Mouse (Mus musculus): Measurements from ENCODE around the gene Fgfr2. TPM values are rescaled to one million over a fixed set of nuclear protein-coding genes. Genes with fewer than 3 reads are reported as not detected.
"Not testable (repeated sequence)": the region's sequence is repeated elsewhere in the genome, so short reads cannot be mapped to it uniquely, and the experiment has no call there.

The Fgfr2 gene
- polyA plus RNA-seq, 1 experiment from 2014 or later = 93.4 TPM

DNA sequence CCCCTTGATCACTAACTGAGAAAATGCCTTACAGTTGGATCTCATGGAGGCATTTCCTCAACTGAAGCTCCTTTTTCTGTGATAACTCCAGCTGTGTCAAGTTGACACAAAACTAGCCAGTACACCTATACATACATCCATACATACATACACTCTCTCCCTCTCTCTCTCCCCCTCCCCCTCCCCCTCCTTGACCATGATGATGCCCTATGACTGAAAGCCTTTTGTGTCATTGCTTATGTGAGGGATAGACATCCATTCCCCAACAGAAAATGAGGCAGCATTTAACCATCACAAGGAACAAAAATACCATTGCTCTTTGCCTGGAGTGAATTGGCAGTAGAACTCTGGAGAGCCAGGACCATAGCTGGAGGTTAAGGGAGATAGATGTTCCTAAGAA, 2988.7 kb downstream of the Fgfr2 start:
- not testable (repeated sequence) for ATAC-seq (ENCODE audit: insufficient read depth, low FRiP score); H3K27ac ChIP-seq (ENCODE audit: low read length); H3K4me1 ChIP-seq (ENCODE audit: control insufficient read depth, insufficient read depth, low read length); H3K9me3 ChIP-seq (replicated peaks; ENCODE audit: control insufficient read depth, low read length); H3K9ac ChIP-seq (ENCODE audit: low read length); H3K36me3 ChIP-seq (ENCODE audit: control insufficient read depth, insufficient read depth, low read length); H3K4me3 ChIP-seq (replicated peaks; ENCODE audit: low read length); H3K4me2 ChIP-seq (ENCODE audit: low read depth, low read length); H3K27me3 ChIP-seq (ENCODE audit: control insufficient read depth, insufficient read depth, low read length)

DNA sequence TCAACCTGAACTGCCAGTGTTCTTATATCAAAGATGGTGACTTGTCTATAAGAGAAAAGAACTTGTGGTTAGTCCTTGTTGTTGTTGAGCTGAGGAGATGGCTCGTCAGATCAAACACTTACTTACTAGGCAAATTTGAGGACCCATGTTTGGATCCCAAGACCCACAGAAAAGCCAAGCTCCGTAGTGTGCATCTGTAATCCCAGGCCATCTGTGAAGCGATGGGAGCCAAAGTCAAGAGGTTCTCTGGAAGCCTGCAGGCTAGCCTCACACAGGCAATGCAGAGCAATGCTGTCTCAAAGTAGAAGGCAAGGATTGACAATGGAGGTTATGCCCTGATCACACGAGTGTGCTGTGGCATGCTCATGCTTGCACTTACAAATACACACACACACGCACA, 2992.9 kb downstream of the Fgfr2 start:
- no peak for ATAC-seq (ENCODE audit: insufficient read depth, low FRiP score)
- Histone ChIP-seq H3K9me3 (replicated peaks; ENCODE audit: control insufficient read depth, low read length) (no peaks in the 10 kb centered on the region), H3K36me3 (ENCODE audit: control insufficient read depth, insufficient read depth, low read length) (no peaks in the 10 kb centered on the region), H3K27ac (ENCODE audit: low read length) (no peak overlapping the region), H3K4me1 (ENCODE audit: control insufficient read depth, insufficient read depth, low read length) (peaks cover 9% of the 10 kb centered on the region), H3K4me2 (ENCODE audit: low read depth, low read length) (no peak overlapping the region), H3K27me3 (ENCODE audit: control insufficient read depth, insufficient read depth, low read length) (no peaks in the 10 kb centered on the region), H3K4me3 (replicated peaks; ENCODE audit: low read length) (no peak overlapping the region), H3K9ac (ENCODE audit: low read length) (no peak overlapping the region)
- 87% methylated on average over 5 of the region's 5 CpGs for WGBS

DNA sequence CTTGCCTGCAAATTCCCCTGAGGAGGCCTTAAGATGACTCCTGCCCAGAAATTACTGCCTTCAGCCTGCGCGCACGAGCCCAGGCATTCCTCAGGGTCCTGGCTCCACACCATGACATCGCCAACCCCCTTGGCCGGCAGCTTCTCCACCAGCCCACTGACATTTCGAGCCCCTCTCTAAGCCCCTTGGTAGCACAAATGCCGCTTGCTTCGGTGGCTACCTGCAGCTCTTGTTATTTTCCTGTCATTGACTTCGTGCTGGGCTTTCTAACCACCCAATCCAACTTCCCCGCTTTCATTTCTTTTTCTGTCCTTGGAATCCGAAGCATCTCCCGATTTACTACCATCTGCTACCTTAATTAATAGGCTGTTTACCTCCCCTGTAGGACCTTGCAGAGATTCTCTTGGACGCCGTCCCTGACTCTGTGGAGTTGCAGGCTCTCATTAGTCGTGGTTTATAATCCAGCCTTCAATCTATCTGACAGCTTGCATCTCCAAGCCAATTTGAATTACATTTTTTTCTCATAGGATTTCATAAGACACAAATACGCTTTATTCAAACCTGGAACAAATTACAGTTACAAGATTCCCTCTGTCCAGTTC, 2993.7 kb downstream of the Fgfr2 start:
- no peaks in the 10 kb centered on the region for H3K27me3 ChIP-seq (ENCODE audit: control insufficient read depth, insufficient read depth, low read length)
- no peaks in the 10 kb centered on the region for H3K9me3 ChIP-seq (replicated peaks; ENCODE audit: control insufficient read depth, low read length)
- H3K4me1 ChIP-seq (ENCODE audit: control insufficient read depth, insufficient read depth, low read length) = peaks cover 9% of the 10 kb centered on the region
- WGBS = 32% methylated on average over 16 of the region's 16 CpGs
- no peak for ATAC-seq (ENCODE audit: insufficient read depth, low FRiP score)
- H3K36me3 ChIP-seq (ENCODE audit: control insufficient read depth, insufficient read depth, low read length) = no peaks in the 10 kb centered on the region
- peak overlapping the region; percentile 72 for H3K27ac ChIP-seq (ENCODE audit: low read length)
- 0 out of 2 replicates have a peak overlapping the region, but pooled peaks have one; percentile 23 for H3K9ac ChIP-seq (ENCODE audit: low read length)
- no peak overlapping the region for H3K4me3 ChIP-seq (replicated peaks; ENCODE audit: low read length)
- H3K4me2 ChIP-seq (ENCODE audit: low read depth, low read length) = peak overlapping the region; percentile 31; the same call in 1 of the 2 replicates

DNA sequence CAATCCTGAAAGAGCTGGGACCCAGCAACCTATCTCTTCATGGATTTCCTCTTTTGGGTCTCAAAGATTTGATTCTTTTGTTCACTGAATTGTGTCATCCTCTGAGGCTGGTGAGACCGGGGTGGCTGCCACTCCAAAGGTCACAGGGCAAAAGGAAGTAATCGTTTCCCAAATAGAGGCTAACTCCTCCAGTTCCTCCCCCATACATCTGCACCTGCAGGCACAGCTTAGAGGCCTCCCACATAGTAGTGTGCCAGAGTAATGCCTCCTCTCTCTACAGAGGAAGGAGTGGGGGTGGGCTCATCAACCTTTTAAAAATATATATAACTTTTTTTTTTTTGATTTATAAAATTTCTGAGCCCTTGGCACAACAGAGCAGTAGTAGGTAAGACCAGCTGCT, 3001.6 kb downstream of the Fgfr2 start:
- H3K4me2 ChIP-seq (ENCODE audit: low read depth, low read length) = no peak overlapping the region
- H3K4me3 ChIP-seq (replicated peaks; ENCODE audit: low read length) = no peak overlapping the region
- no peak overlapping the region for H3K9ac ChIP-seq (ENCODE audit: low read length)
- 6% methylated on average over 2 of the region's 2 CpGs for WGBS
- no peak overlapping the region for H3K27ac ChIP-seq (ENCODE audit: low read length)
- no peaks in the 10 kb centered on the region for H3K9me3 ChIP-seq (replicated peaks; ENCODE audit: control insufficient read depth, low read length)
- no peak for ATAC-seq (ENCODE audit: insufficient read depth, low FRiP score)
- H3K27me3 ChIP-seq (ENCODE audit: control insufficient read depth, insufficient read depth, low read length) = no peaks in the 10 kb centered on the region
- no peaks in the 10 kb centered on the region for H3K36me3 ChIP-seq (ENCODE audit: control insufficient read depth, insufficient read depth, low read length)
- H3K4me1 ChIP-seq (ENCODE audit: control insufficient read depth, insufficient read depth, low read length) = 0 out of 2 replicates have a peak, but pooled peaks cover 2% of the 10 kb centered on the region

DNA sequence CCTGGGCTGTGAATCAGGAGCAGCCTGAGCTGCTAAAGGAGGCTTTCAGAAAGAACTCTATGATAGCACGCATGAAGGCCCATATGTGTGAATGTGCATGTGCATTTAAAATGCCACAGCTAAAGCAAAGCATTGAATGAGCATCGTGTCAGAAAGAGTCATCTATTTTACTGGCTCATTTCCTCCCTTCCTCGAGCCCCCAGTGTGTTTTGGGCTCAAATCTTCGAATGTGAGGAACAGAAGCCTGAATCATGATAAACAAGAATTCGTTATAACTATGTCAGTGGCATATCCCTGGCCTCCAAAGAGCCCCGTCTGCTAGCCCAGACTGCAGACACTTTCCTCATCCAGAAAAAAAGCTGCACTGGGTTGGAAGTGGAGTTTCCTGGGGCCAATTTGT, 3003.7 kb downstream of the Fgfr2 start:
- Histone ChIP-seq H3K4me2 (ENCODE audit: low read depth, low read length) (no peak overlapping the region), H3K27ac (ENCODE audit: low read length) (no peak overlapping the region), H3K4me1 (ENCODE audit: control insufficient read depth, insufficient read depth, low read length) (0 out of 2 replicates have a peak, but pooled peaks cover 2% of the 10 kb centered on the region), H3K4me3 (replicated peaks; ENCODE audit: low read length) (no peak overlapping the region), H3K27me3 (ENCODE audit: control insufficient read depth, insufficient read depth, low read length) (no peaks in the 10 kb centered on the region), H3K9me3 (replicated peaks; ENCODE audit: control insufficient read depth, low read length) (no peaks in the 10 kb centered on the region), H3K36me3 (ENCODE audit: control insufficient read depth, insufficient read depth, low read length) (no peaks in the 10 kb centered on the region), H3K9ac (ENCODE audit: low read length) (no peak overlapping the region)
- 49% methylated on average over 6 of the region's 6 CpGs for WGBS
- no peak for ATAC-seq (ENCODE audit: insufficient read depth, low FRiP score)

DNA sequence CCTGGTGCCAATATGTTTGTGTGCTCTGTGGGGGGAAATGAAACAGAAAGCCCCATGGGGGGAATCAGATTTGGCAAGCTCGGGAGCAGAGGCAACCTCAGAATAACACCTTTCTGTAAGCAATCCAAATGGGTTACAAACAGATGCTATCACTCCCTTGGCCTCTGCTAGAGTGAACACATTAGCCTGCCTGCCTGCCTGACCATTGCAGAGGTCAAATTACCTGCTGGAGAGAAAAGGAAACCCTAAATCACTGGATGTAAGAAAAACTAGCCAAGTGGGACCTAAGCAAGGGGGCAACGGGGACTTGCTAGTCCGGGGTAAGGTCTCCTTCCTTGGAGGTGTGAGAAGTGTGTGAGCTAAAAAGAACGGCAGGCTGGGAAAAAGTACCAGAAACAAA, 3004.4 kb downstream of the Fgfr2 start:
- 0 out of 2 replicates have a peak, but pooled peaks cover 2% of the 10 kb centered on the region for H3K4me1 ChIP-seq (ENCODE audit: control insufficient read depth, insufficient read depth, low read length)
- H3K36me3 ChIP-seq (ENCODE audit: control insufficient read depth, insufficient read depth, low read length) = no peaks in the 10 kb centered on the region
- H3K27ac ChIP-seq (ENCODE audit: low read length) = no peak overlapping the region
- no peak overlapping the region for H3K9ac ChIP-seq (ENCODE audit: low read length)
- H3K27me3 ChIP-seq (ENCODE audit: control insufficient read depth, insufficient read depth, low read length) = no peaks in the 10 kb centered on the region
- no peak overlapping the region for H3K4me2 ChIP-seq (ENCODE audit: low read depth, low read length)
- ATAC-seq (ENCODE audit: insufficient read depth, low FRiP score) = no peak
- 42% methylated on average over 4 of the region's 4 CpGs for WGBS
- H3K9me3 ChIP-seq (replicated peaks; ENCODE audit: control insufficient read depth, low read length) = no peaks in the 10 kb centered on the region
- no peak overlapping the region for H3K4me3 ChIP-seq (replicated peaks; ENCODE audit: low read length)

DNA sequence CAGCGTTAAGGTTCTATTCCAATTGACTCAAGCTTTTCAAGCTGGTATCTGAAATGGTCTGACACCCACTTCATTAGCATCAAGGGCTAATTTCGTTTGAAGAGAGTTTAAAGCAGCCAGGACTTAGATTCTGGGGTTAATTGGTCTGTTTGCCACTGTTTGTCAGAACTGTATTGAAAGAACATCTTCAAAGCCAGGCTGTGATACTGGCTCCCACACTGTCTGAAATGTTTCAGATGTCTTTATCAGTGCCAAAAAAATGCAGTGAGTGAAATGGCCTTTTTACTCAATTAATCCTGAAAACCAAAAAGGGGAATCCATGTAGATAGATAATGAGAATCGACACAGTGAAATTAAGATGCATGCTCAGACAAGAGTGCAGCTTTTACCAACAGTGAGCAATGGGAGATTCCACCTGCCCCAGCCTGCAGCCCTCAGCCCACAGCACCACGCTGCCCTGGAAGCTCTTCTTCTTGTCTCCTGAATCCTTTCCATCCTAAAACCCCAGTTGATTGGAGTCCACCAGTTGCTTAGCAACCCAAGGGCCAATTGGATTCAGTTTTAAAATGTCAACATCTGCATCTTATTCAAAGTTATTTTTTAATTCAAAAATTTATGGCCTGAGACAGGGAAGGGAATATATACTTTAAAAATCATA, 3005.6 kb downstream of the Fgfr2 start:
- ATAC-seq (ENCODE audit: insufficient read depth, low FRiP score) = no peak
- Histone ChIP-seq H3K27me3 (ENCODE audit: control insufficient read depth, insufficient read depth, low read length) (no peaks in the 10 kb centered on the region), H3K27ac (ENCODE audit: low read length) (no peak overlapping the region), H3K36me3 (ENCODE audit: control insufficient read depth, insufficient read depth, low read length) (no peaks in the 10 kb centered on the region), H3K4me3 (replicated peaks; ENCODE audit: low read length) (no peak overlapping the region), H3K4me1 (ENCODE audit: control insufficient read depth, insufficient read depth, low read length) (0 out of 2 replicates have a peak, but pooled peaks cover 2% of the 10 kb centered on the region), H3K9ac (ENCODE audit: low read length) (no peak overlapping the region), H3K4me2 (ENCODE audit: low read depth, low read length) (no peak overlapping the region), H3K9me3 (replicated peaks; ENCODE audit: control insufficient read depth, low read length) (no peaks in the 10 kb centered on the region)
- 42% methylated on average over 4 of the region's 4 CpGs for WGBS

DNA sequence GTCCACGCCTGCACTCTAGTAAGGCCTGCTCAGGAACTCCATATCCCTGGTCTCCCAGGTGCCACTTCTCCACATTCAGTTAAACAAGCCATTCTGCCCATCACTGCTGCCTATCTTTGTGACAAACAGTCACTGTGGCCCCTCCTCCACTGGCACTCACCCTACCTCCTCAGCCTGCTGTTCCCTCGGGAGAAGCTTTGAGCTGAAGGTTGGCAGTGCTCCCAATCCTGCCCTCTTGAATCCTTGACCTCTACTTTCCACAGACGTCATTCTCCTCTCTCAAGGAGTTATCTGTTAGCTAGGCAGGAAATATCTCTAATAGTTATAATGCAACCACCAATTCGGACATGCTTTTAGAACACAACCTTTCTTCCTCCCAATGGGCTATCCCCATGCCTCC, 3008.7 kb downstream of the Fgfr2 start:
- Histone ChIP-seq H3K27ac (ENCODE audit: low read length) (no peak overlapping the region), H3K9ac (ENCODE audit: low read length) (no peak overlapping the region), H3K4me3 (replicated peaks; ENCODE audit: low read length) (no peak overlapping the region), H3K9me3 (replicated peaks; ENCODE audit: control insufficient read depth, low read length) (no peaks in the 10 kb centered on the region), H3K4me1 (ENCODE audit: control insufficient read depth, insufficient read depth, low read length) (no peaks in the 10 kb centered on the region), H3K36me3 (ENCODE audit: control insufficient read depth, insufficient read depth, low read length) (no peaks in the 10 kb centered on the region), H3K27me3 (ENCODE audit: control insufficient read depth, insufficient read depth, low read length) (no peaks in the 10 kb centered on the region), H3K4me2 (ENCODE audit: low read depth, low read length) (no peak overlapping the region)
- no peak for ATAC-seq (ENCODE audit: insufficient read depth, low FRiP score)
- WGBS = 57% methylated on average over 4 of the region's 4 CpGs

All from stomach, embryonic 16.5 days (tissue).